Mouse (Mus musculus) intestine, postnatal 0 days (tissue): ENCODE data around the gene Sult2b1. TPM values are rescaled to one million over a fixed set of nuclear protein-coding genes. Genes with fewer than 3 reads are reported as not detected.

Experiments
- ATAC-seq: fragments of 200-750 bp; cut with Nextera tagmentation; 2 replicates; pipeline ENCODE4 v1.8.0; 2017; ENCODE audit warnings: mild to moderate bottlenecking, moderate TSS enrichment, moderate library complexity
- H3K27ac ChIP-seq: fragments of 300-500 bp; sonication (generic); 2 replicates; pipeline ENCODE4 v1.5.1; 2014; ENCODE audit warnings: mild to moderate bottlenecking, low read depth, low read length, moderate library complexity
- H3K27me3 ChIP-seq: fragments of 300-500 bp; sonication (generic); replicated peaks from 2 replicates; pipeline ENCODE4 v1.6.1; 2014; ENCODE audit warnings: low read length, mixed read lengths; ENCODE audit not compliant: control insufficient read depth, insufficient read depth
- H3K36me3 ChIP-seq: fragments of 300-500 bp; sonication (generic); 2 replicates; pipeline ENCODE4 v1.6.1; 2014; ENCODE audit warnings: mild to moderate bottlenecking, moderate library complexity; ENCODE audit not compliant: control insufficient read depth, insufficient read depth
- H3K4me1 ChIP-seq: fragments of 300-500 bp; sonication (generic); replicated peaks from 2 replicates; pipeline ENCODE4 v1.6.1; 2014; ENCODE audit warnings: antibody characterized with exemption, low read length, mixed read lengths; ENCODE audit not compliant: control insufficient read depth, insufficient read depth
- H3K4me2 ChIP-seq: fragments of 300-500 bp; sonication (generic); replicated peaks from 2 replicates; pipeline ENCODE4 v1.6.1; 2014; ENCODE audit warnings: low read depth, mild to moderate bottlenecking, moderate library complexity
- H3K4me3 ChIP-seq: fragments of 300-500 bp; sonication (generic); 2 replicates; pipeline ENCODE4 v1.5.1; 2014; ENCODE audit warnings: low read depth, low read length
- H3K9ac ChIP-seq: fragments of 300-500 bp; sonication (generic); 2 replicates; pipeline ENCODE4 v1.6.1; 2014; ENCODE audit warnings: mild to moderate bottlenecking, low read depth, low read length
- H3K9me3 ChIP-seq: fragments of 300-500 bp; sonication (generic); 2 replicates; pipeline ENCODE4 v1.6.1; 2016; ENCODE audit warnings: mixed run types; ENCODE audit not compliant: control insufficient read depth
- CTCF ChIP-seq: sonication (generic); IDR thresholded peaks from 2 replicates; pipeline ENCODE4 v1.5.1; 2016; ENCODE audit warnings: low read depth, mild to moderate bottlenecking, control low read depth, antibody characterized with exemption, moderate library complexity
- WGBS: fragments of 180-500 bp; shearing (Covaris S2); extraction: QIAGEN DNeasy Blood & Tissue Kit; methylation state at CpG from one replicate; pipeline ENCODE4 v1.1.7; 2014; 5-methylcytosine and 5-hydroxymethylcytosine counted together
- polyA plus RNA-seq: library from polyadenylated mRNA; unstranded; fragments of >200 nt; fragmentation: Nextera tagmentation; extraction: Ambion mirVana; gene quantifications from 2 replicates; pipeline ENCODE4 v1.2.1, GENCODE M21; 2015

The Sult2b1 gene
- polyA plus RNA-seq, 1 experiment from 2014 or later = 36.7 TPM

GRCm38 (mm10) chr7:45681046-45681736, 103.3 kb downstream of the Sult2b1 start:
- Histone ChIP-seq H3K4me2 (no peak overlapping the region), H3K9me3 (no peaks in the 10 kb centered on the region), H3K27me3 (peaks cover 40% of the 10 kb centered on the region), H3K27ac (no peak overlapping the region), H3K4me3 (no peak overlapping the region), H3K36me3 (no peaks in the 10 kb centered on the region), H3K9ac (no peak overlapping the region), H3K4me1 (peaks cover 3% of the 10 kb centered on the region; the same call in 1 of the 2 replicates)
- WGBS = 67% methylated on average over 8 of the region's 8 CpGs
- ATAC-seq = no peak
- TF ChIP-seq CTCF = no peak

Other genes with a start within 250 kb of the Sult2b1 start
- gene Hsd17b14, start 229.8 kb downstream of the Sult2b1 start, polyA plus RNA-seq = 0.73 and 1.2 TPM in 2 replicates
- gene Bcat2, start 214.5 kb downstream of the Sult2b1 start, polyA plus RNA-seq = 17.7 and 18.6 TPM in 2 replicates
- gene Fgf21, start 169.2 kb downstream of the Sult2b1 start, polyA plus RNA-seq = not detected in 2 replicates
- 0.05 and 0.23 TPM in 2 replicates for gene Fut1, start 167.4 kb downstream of the Sult2b1 start, polyA plus RNA-seq
- 0.08 TPM in 2 replicates for gene Izumo1, start 162.9 kb downstream of the Sult2b1 start, polyA plus RNA-seq
- 5.7 and 6.1 TPM in 2 replicates for gene Rasip1, start 157.2 kb downstream of the Sult2b1 start, polyA plus RNA-seq
- gene Mamstr, start 144.7 kb downstream of the Sult2b1 start, polyA plus RNA-seq = 2.8 and 3.7 TPM in 2 replicates
- 2.9 and 3.6 TPM in 2 replicates for gene Fut2, start 118.3 kb downstream of the Sult2b1 start, polyA plus RNA-seq
- gene Ntn5, start 100.6 kb downstream of the Sult2b1 start, polyA plus RNA-seq = 0.10 and 0.20 TPM in 2 replicates
- 0.08 and 0.25 TPM in 2 replicates for gene Sec1, start 90.3 kb downstream of the Sult2b1 start, polyA plus RNA-seq
- gene Car11, start 84.8 kb downstream of the Sult2b1 start, polyA plus RNA-seq = 2.1 and 2.7 TPM in 2 replicates
- 6.9 and 8.6 TPM in 2 replicates for gene Dbp, start 79.6 kb downstream of the Sult2b1 start, polyA plus RNA-seq
- gene Rpl18, start 69.2 kb downstream of the Sult2b1 start, polyA plus RNA-seq = 708 and 740 TPM in 2 replicates
- 55.1 and 55.9 TPM in 2 replicates for gene Sphk2, start 66.7 kb downstream of the Sult2b1 start, polyA plus RNA-seq
- 16.6 and 16.7 TPM in 2 replicates for gene Fam83e, start 63.5 kb downstream of the Sult2b1 start, polyA plus RNA-seq
- 0.17 and 0.22 TPM in 2 replicates for gene Spaca4, start 58.9 kb downstream of the Sult2b1 start, polyA plus RNA-seq
- 0.08 and 0.29 TPM in 2 replicates for gene Lmtk3, start 931 bp downstream of the Sult2b1 start, polyA plus RNA-seq
- gene Cyth2, start 29.9 kb upstream of the Sult2b1 start, polyA plus RNA-seq = 61.9 and 66.4 TPM in 2 replicates
- 0.10 and 0.27 TPM in 2 replicates for gene Kcnj14, start 40.1 kb upstream of the Sult2b1 start, polyA plus RNA-seq
- 16.4 and 16.6 TPM in 2 replicates for gene Grwd1, start 46.3 kb upstream of the Sult2b1 start, polyA plus RNA-seq
- gene Kdelr1, start 88.1 kb upstream of the Sult2b1 start, polyA plus RNA-seq = 99.6 and 107 TPM in 2 replicates
- 0.66 and 1.1 TPM in 2 replicates for gene Grin2d, start 93.7 kb upstream of the Sult2b1 start, polyA plus RNA-seq
- gene Syngr4, start 112.0 kb upstream of the Sult2b1 start, polyA plus RNA-seq = 0.72 and 0.75 TPM in 2 replicates
- gene Tmem143, start 112.3 kb upstream of the Sult2b1 start, polyA plus RNA-seq = 6.8 and 7.4 TPM in 2 replicates
- gene Emp3, start 136.7 kb upstream of the Sult2b1 start, polyA plus RNA-seq = 82.4 and 83.3 TPM in 2 replicates
- 2.9 and 3.3 TPM in 2 replicates for gene Ccdc114, start 139.4 kb upstream of the Sult2b1 start, polyA plus RNA-seq
- gene Abcc6, start 245.6 kb upstream of the Sult2b1 start, polyA plus RNA-seq = 5.3 and 7.1 TPM in 2 replicates
- 34.4 and 37.3 TPM in 2 replicates for gene Nomo1, start 249.0 kb upstream of the Sult2b1 start, polyA plus RNA-seq